Mouse (Mus musculus): ENCODE data around the gene 3110021N24Rik. TPM values are rescaled to one million over a fixed set of nuclear protein-coding genes. Genes with fewer than 3 reads are reported as not detected.
A peak's percentile ranks its signal among the peaks of the same experiment; 100 is the strongest.

3110021N24Rik gene
- total RNA-seq, 2 experiments from 2014 or later, result 1.0 TPM

GRCm38 (mm10) chr4:108793941-108794340, 74.5 kb downstream of the 3110021N24Rik start:
- DNase-seq (ENCODE audit: low spot score in 2 of 2), result no peak

GRCm38 (mm10) chr4:108796701-108797100, 77.3 kb downstream of the 3110021N24Rik start:
- DNase-seq (ENCODE audit: low spot score in 2 of 2), result no peak

GRCm38 (mm10) chr4:108798083-108798830, 78.8 kb downstream of the 3110021N24Rik start:
- peak; percentile 81 for DNase-seq (ENCODE audit: low spot score in 2 of 2)

GRCm38 (mm10) chr4:108803535-108803934, 84.1 kb downstream of the 3110021N24Rik start:
- no peak for DNase-seq (ENCODE audit: low spot score in 2 of 2)

GRCm38 (mm10) chr4:108811142-108811541, 91.7 kb downstream of the 3110021N24Rik start:
- no peak for DNase-seq (ENCODE audit: low spot score in 2 of 2)

GRCm38 (mm10) chr4:108811550-108811949, 92.1 kb downstream of the 3110021N24Rik start:
- no peak for DNase-seq (ENCODE audit: low spot score in 2 of 2)

- no peak for DNase-seq (ENCODE audit: low spot score in 2 of 2)
Observed at GRCm38 (mm10) chr4:108825677-108826076, 106.2 kb downstream of the 3110021N24Rik start.

- DNase-seq (ENCODE audit: low spot score in 2 of 2), result no peak
Observed at GRCm38 (mm10) chr4:108826096-108826495, 106.6 kb downstream of the 3110021N24Rik start.

GRCm38 (mm10) chr4:108826643-108827042, 107.2 kb downstream of the 3110021N24Rik start:
- no peak for DNase-seq (ENCODE audit: low spot score in 2 of 2)

GRCm38 (mm10) chr4:108830698-108831097, 111.2 kb downstream of the 3110021N24Rik start:
- no peak for DNase-seq (ENCODE audit: low spot score in 2 of 2)

Other genes with a start within 250 kb of the 3110021N24Rik start
- gene Prpf38a, start 140.3 kb upstream of the 3110021N24Rik start, total RNA-seq (2021), result 10 to 100 TPM; 42.2 to 46.3 TPM
- 1 to 10 TPM; 1.0 TPM for gene Orc1, start 140.2 kb upstream of the 3110021N24Rik start, total RNA-seq (2021)
- gene Cc2d1b, start 99.7 kb upstream of the 3110021N24Rik start, total RNA-seq (2021), result 10 to 100 TPM; 29.4 to 40.1 TPM
- 10 to 100 TPM; 45.4 to 45.6 TPM for gene Zfyve9, start 61.1 kb downstream of the 3110021N24Rik start, total RNA-seq (2021)
- 100 to 1,000 TPM in 1 of 2 experiments, 10 to 100 TPM in 1; 94.1 to 117 TPM for gene Btf3l4, start 114.0 kb downstream of the 3110021N24Rik start, total RNA-seq (2021)
- gene Txndc12, start 115.0 kb downstream of the 3110021N24Rik start, total RNA-seq (2021), result 10 to 100 TPM; 45.2 to 45.9 TPM
- gene Kti12, start 128.1 kb downstream of the 3110021N24Rik start, total RNA-seq (2021), result 10 to 100 TPM; 17.8 to 20.6 TPM
- gene A730015C16Rik, start 129.0 kb downstream of the 3110021N24Rik start, total RNA-seq (2021), result under 1 TPM in 1 of 2 experiments, not detected in 1; 0.36 TPM
- gene Rab3b, start 159.4 kb downstream of the 3110021N24Rik start, total RNA-seq (2021), result 10 to 100 TPM; 85.5 to 89.5 TPM

Measured in layer of hippocampus, postnatal 10 days (tissue).